Mouse (Mus musculus) spleen, adult 2 months (tissue): ENCODE data around the gene Akap2. TPM values are rescaled to one million over a fixed set of nuclear protein-coding genes. Genes with fewer than 3 reads are reported as not detected.

Experiments used
- DNase-seq, 2 experiments: peaks; one replicate each; pipeline versions ENCODE4 v3.0.0 to v3.0.0-alpha.2; 2012 to 2021; ENCODE audit warnings: low spot score in 2 of 2, low read depth in 1 of 2
- H3K27ac ChIP-seq: fragments of 200-500 bp; 2 replicates; pipeline ENCODE4 v1.5.1; 2012; ENCODE audit warnings: low read length, inconsistent platforms; ENCODE audit not compliant: insufficient read depth
- H3K27me3 ChIP-seq: fragments of 200-500 bp; 2 replicates; pipeline ENCODE4 v1.6.1; 2012; ENCODE audit warnings: mild to moderate bottlenecking, moderate library complexity, low read length, inconsistent platforms; ENCODE audit not compliant: control insufficient read depth, insufficient read depth
- H3K36me3 ChIP-seq: fragments of 200-500 bp; 2 replicates; pipeline ENCODE4 v1.6.1; 2012; ENCODE audit warnings: mild to moderate bottlenecking, low read length, inconsistent platforms; ENCODE audit not compliant: control insufficient read depth, insufficient read depth
- H3K4me1 ChIP-seq: fragments of 200-500 bp; 2 replicates; pipeline ENCODE4 v1.6.1; 2011; ENCODE audit warnings: inconsistent platforms; ENCODE audit not compliant: control insufficient read depth, insufficient read depth, insufficient read length
- H3K4me3 ChIP-seq: fragments of 200-500 bp; 2 replicates; pipeline ENCODE4 v1.5.1; 2011; ENCODE audit warnings: mild to moderate bottlenecking, inconsistent platforms; ENCODE audit not compliant: insufficient read depth, insufficient read length; ENCODE audit errors: extremely low read depth
- CTCF ChIP-seq: fragments of 200-500 bp; IDR thresholded peaks from 2 replicates; pipeline ENCODE4 v1.5.1; 2011; ENCODE audit warnings: mild to moderate bottlenecking, inconsistent platforms; ENCODE audit not compliant: insufficient read depth, insufficient read length, insufficient replicate concordance; ENCODE audit errors: extremely low read depth
- POLR2A ChIP-seq: fragments of 200-500 bp; IDR thresholded peaks from 2 replicates; pipeline ENCODE4 v1.6.1; 2011; ENCODE audit warnings: low read depth, low read length, inconsistent platforms
- WGBS: fragments of 180-500 bp; shearing (Covaris S2); methylation state at CpG from one replicate; pipeline ENCODE4 v1.1.7; 2018; 5-methylcytosine and 5-hydroxymethylcytosine counted together
- polyA plus RNA-seq: library from polyadenylated mRNA; depleted of rRNA; stranded (reverse); fragments of >200 nt; gene quantifications from 2 replicates; pipeline ENCODE4 v1.2.3, GENCODE M21; 2012; rRNA removed

Akap2 gene
- polyA plus RNA-seq, 1 experiment, result 23.6 TPM

DNA sequence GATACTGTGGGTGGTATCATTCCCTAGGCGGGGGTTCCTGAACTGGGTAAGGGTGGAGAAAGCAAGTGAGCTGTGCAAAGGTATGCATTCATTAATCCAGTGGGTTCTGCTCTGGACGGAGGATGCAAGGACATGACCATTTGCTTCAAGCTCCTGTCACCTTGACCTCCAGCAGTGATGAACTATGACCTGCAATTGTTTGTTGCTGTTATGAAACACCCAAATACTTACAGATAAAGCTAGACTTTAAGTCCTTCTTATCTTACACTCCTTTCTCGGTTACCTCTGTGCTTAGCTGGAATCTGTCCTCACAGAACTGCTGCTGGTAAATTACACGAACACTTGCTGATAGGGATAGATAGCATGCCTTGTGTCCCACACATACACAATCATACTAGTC lies 223.2 kb downstream of the Akap2 start:
- H3K27me3 ChIP-seq, result no peaks in the 10 kb centered on the region
- no peak overlapping the region for H3K27ac ChIP-seq
- TF ChIP-seq POLR2A, result no peak
- TF ChIP-seq CTCF, result no peak
- no peak for DNase-seq
- WGBS, result 88% methylated on average over 4 of the region's 4 CpGs
- H3K4me1 ChIP-seq, result no peaks in the 10 kb centered on the region
- no peak overlapping the region for H3K4me3 ChIP-seq
- peaks cover 5% of the 10 kb centered on the region for H3K36me3 ChIP-seq

DNA sequence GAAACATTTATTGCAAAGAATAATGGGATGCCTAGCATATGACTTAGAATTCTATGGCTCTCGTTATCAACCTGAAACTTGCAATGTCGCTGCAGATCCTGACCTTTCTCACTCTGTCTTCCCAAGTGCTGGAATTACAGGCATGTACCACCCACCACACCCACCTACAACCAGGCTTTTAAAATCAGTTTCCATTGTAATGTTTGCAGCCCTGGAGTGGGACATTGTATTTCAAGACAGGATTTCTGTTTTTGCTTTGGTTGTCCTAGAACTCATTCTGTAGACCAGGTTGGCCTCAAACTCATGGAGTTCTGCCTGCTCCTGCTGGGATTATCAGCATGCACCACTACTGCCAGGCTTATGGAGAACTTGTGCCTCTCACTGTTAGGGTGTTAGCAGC lies 225.4 kb downstream of the Akap2 start:
- no peak for DNase-seq
- no peak for TF ChIP-seq CTCF
- no peak for TF ChIP-seq POLR2A
- no peaks in the 10 kb centered on the region for H3K27me3 ChIP-seq
- H3K4me1 ChIP-seq, result no peaks in the 10 kb centered on the region
- WGBS, result 92% methylated on average over 2 of the region's 2 CpGs
- peaks cover 7% of the 10 kb centered on the region for H3K36me3 ChIP-seq
- no peak overlapping the region for H3K4me3 ChIP-seq
- H3K27ac ChIP-seq, result no peak overlapping the region

Other genes with a start within 250 kb of the Akap2 start
- 0.21 and 0.29 TPM in 2 replicates for gene Pakap, start 149.5 kb upstream of the Akap2 start, polyA plus RNA-seq
- gene D630039A03Rik, start 198.6 kb downstream of the Akap2 start, polyA plus RNA-seq, result 0.18 and 0.19 TPM in 2 replicates
- gene Txn1, start 238.8 kb downstream of the Akap2 start, polyA plus RNA-seq, result 57.0 and 69.7 TPM in 2 replicates